Mouse (Mus musculus): Measurements from ENCODE around the gene Mid1.

- no peak for TF ChIP-seq POLR2A (IDR thresholded peaks at IDR 0.05; ENCODE audit: extremely low read depth, insufficient read depth, low read length)
- TF ChIP-seq CTCF (IDR thresholded peaks at IDR 0.05; ENCODE audit: extremely low read depth, insufficient read depth, low read length), result no peak
Measured at GRCm38 (mm10) chrX:169881253-169882219, 196.5 kb downstream of the Mid1 start.
